Mouse (Mus musculus) lung, postnatal 36 days (tissue): ENCODE measurements around the gene Cdkl1.

ENCODE experiments used
- DNase-seq: peaks from one replicate; pipeline ENCODE4 v3.0.0; 2022; ENCODE audit warnings: mixed read lengths

Cdkl1 gene

DNA sequence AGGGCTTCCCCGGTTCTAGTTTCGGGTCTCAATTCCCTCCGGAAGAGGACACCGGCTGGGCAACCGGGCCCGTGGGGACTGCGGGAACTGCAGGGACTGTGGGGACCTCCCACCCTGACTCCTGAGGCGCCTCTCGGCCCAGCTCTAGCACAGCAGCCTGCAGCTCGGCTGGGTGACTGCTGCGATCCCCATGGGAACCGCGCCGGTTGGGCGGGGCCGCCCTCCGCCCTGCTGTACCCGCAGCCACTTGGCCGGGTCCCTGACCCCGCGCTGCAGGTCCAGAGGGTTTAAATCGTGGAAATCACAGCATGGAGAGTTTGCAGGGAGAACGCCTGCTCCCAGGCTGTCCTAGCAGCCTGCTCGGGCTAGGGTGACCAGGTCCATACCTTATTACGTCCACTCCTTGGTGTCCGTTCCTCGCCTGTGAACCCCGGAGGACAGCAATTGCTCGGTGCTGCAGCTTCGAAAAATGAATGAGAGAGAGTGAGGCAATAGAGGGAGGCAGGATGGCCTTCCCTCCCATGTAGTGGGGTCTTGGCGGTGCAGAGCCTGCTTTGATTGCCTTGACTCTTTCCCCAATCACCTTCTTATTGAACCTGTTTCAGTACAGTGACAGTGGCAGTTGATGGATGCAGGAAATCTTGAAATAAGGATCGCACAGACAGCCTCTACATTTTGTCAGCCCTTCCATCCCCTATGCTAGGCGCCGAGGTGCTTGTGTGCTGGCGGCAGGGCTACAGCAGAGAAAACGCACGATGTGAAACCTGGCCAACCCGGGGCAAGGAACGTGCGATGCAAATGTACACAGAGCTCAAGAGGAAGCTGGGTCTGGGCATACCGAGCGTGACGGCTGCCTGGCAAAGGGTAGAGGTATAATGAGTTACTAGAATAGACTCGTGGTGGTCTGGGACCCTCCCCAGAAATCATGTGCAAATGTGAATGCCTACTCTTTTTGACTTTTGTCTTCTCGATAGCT, at the start of gene Cdkl1:
Gene Cdkl1 (minus strand): TSS at position 738 of the 976 bp plus-strand sequence.
- peak; percentile 65 for DNase-seq

DNA sequence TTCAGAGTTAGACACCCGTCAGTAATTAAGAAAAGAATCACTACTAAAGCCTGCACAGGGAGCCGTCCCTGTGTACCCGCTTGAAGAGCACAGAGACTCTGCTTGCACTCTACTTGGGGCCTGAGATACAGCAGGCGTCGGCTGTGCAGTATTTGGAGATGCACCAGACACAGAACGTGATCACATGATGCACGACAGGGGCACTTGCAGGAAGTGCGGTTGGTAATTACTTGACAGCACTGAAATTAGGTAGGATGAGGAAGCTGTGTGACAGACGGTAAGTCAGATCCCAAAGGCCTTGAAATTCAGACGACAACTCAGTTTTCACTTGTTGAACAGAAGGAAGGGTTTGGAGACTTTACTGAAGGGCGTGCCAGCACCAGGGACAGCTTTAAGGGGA, 47.3 kb upstream of the Cdkl1 start:
- DNase-seq = no peak

- no peak for DNase-seq
Observed at GRCm38 (mm10) chr12:69833982-69834604, 43.0 kb upstream of the Cdkl1 start.

- DNase-seq = no peak
Observed at GRCm38 (mm10) chr12:69831239-69831910, 40.3 kb upstream of the Cdkl1 start.

DNA sequence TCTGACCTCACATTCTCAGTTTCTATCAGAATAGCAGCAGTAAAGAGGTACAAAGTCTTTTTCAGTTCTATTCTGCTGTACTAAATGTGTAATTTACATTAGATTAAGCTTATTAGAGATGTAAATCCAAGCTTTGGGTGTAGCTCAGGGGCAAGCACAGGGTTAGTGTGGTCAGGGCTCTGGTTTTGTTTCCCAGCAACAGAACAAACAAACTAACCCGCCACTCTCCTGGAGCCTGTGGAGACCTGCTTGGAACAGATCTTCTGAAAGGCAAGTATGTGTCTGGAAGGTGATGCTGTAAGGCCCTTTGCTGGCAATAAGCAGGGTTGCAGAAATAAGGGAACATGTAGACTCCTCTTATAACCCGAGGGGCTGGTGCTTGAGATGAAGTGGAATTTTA, 37.1 kb upstream of the Cdkl1 start:
- no peak for DNase-seq

GRCm38 (mm10) chr12:69824881-69825597, 34.0 kb upstream of the Cdkl1 start:
- no peak for DNase-seq

DNA sequence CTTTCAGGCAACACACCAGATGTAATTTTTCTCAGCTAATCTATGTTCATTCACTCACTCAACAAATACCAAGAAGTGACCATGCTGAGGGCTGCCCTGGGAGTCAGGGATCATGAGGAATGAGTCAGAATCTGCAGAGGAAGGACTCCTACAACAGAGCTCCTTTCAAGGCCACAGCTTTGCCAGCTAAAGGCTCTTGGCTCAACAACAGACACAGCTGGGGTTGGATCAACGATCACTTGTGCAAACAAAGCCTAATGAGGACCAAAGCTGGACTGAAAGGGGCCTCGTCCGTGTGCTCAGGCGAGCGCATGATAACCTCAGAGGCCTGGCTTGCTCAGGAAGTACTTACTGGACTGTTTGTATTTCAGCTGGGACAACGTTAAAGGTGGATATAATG, 23.2 kb upstream of the Cdkl1 start:
- peak; percentile 55 for DNase-seq

GRCm38 (mm10) chr12:69813596-69813995, 22.5 kb upstream of the Cdkl1 start:
- no peak for DNase-seq

GRCm38 (mm10) chr12:69812986-69813385, 21.9 kb upstream of the Cdkl1 start:
- peak; percentile 42 for DNase-seq

- no peak for DNase-seq
Observed at GRCm38 (mm10) chr12:69811976-69812375, 20.9 kb upstream of the Cdkl1 start.

- no peak for DNase-seq
Observed at GRCm38 (mm10) chr12:69809439-69809838, 18.4 kb upstream of the Cdkl1 start.

DNA sequence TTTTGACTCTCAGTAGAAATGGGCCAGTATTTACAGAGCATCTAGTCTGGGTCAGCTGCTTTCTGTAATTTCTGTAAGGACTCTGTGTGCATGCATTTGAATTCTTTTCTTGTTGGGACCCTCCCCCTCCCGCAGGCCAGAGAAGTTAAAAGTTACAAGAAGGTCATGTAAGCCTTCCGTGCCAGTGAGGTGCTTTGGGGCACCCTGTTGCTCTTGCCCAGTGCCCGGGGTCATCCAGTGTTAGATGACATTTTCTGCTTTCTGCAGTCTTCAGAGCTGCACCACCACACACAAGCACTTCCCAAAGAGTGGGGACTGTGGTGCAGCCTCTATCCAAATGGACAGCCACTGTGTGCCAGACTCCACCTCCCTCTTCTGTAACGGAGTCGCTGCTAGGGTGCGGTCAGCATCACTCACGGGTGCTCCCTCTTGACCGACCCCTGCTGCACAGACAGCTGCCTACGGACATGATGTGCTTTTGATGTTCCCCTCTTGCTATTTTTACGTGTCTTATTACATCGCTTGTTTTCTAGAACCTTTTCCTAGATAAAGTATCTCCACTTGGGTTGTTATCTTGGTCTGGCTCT, 16.4 kb upstream of the Cdkl1 start:
- DNase-seq = no peak

GRCm38 (mm10) chr12:69805148-69805547, 14.1 kb upstream of the Cdkl1 start:
- DNase-seq = no peak

GRCm38 (mm10) chr12:69804393-69805070, 13.5 kb upstream of the Cdkl1 start:
- DNase-seq = no peak

DNA sequence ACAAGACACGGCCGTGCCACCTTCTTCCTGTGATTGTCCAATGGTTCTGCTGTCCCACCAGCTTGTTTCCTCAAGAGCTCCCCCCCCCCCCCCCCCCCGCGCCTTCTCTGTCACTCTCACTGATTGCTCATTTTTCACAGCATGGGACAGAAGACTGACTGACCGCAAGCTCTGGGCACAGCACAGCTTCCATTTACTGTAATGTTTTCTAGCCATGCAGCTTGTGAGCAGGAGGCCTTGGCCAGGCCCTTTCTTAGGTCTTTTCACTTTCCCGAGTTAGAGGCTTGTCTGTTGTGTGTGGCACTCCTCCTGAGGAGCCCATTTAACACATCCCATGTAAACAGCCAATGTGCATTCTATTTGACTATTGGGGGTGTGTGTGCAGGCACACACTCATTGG, 12.1 kb upstream of the Cdkl1 start:
- no peak for DNase-seq

DNA sequence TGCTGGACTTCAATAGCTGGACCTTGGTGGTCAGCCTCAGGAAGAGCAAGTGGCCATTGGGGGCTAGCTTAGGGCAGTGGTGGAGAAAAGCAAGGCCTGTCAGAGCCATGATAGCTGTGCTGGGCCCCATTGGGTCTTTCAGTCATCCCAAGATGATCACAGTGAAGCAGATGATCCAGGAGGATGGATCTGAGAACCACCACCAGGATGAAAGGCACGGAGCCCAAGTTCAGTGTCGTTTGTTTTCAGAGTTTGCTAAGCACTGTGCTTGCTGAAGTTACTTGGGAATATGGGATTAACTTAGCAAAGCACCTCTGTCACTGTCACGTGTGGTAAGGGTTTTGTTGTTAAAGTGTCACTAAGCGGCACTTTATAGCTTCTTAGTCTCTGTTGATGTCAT, 9.5 kb upstream of the Cdkl1 start:
- DNase-seq = no peak

GRCm38 (mm10) chr12:69796311-69796710, 5.2 kb upstream of the Cdkl1 start:
- no peak for DNase-seq

- DNase-seq = no peak
Observed at GRCm38 (mm10) chr12:69789766-69790529, 1.1 kb downstream of the Cdkl1 start.

- no peak for DNase-seq
Observed at GRCm38 (mm10) chr12:69788380-69788779, 2.7 kb downstream of the Cdkl1 start.

GRCm38 (mm10) chr12:69785471-69785870, 5.6 kb downstream of the Cdkl1 start:
- no peak for DNase-seq
